Mouse (Mus musculus): ENCODE results near the gene Pgf. TPM values are rescaled to one million over a fixed set of nuclear protein-coding genes. Genes with fewer than 3 reads are reported as not detected.

Gene Pgf
- polyA plus RNA-seq, 1 experiment from 2014 or later, result 21.8 TPM

- 78% methylated on average over 19 of the region's 19 CpGs for WGBS
Observed at GRCm38 (mm10) chr12:85135513-85136470, 41.8 kb downstream of the Pgf start.

DNA sequence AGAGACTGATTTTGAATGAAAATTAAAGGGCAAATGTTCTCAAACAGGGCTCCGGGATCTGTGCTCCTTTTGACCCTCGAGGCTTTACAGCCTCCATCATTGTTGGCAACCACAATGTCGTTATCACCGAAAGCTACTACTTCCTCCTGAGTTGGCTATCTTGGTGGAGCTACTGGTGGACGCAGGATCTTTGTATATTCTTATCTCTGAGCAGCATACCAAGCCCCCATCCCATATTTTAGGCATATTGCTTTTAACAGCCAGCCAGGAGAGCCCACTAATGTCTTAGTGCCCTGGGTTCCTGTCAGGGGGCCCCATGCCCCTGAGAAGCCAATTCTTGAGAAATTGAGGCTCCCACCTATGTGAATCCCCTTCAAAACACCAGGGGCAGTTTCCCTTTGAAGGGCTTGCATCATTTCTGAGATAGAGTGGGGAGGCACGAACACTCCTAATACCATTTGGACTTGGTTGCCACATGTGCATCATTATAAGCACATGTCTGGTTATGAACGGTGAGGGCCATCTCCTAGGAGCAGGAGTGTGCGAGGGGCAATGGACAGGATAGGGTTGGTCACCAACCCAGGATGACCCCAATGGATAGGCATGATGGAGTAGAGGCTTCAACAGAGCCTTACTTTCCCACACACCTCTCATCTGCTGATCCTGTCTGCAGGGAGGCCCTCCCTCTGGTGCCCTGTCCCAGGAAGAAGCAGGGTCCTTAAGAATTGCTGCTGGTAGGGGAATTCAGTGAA, 43.4 kb downstream of the Pgf start:
- H3K36me3 ChIP-seq (ENCODE audit: control insufficient read depth, insufficient read depth, low read length), result peaks cover 60% of the 10 kb centered on the region
- 84% methylated on average over 8 of the region's 8 CpGs for WGBS
- no peak overlapping the region for H3K27ac ChIP-seq (ENCODE audit: low read length)
- no peaks in the 10 kb centered on the region for H3K4me1 ChIP-seq (ENCODE audit: control insufficient read depth, insufficient read depth, low read length)
- no peak overlapping the region for H3K9ac ChIP-seq (replicated peaks; ENCODE audit: low read depth, low read length)
- H3K27me3 ChIP-seq (ENCODE audit: control insufficient read depth, insufficient read depth, low read length), result no peaks in the 10 kb centered on the region
- no peak for ATAC-seq (ENCODE audit: insufficient number of reproducible peaks, insufficient read depth, low FRiP score, low read depth)
- H3K4me3 ChIP-seq (ENCODE audit: low read depth, low read length), result no peak overlapping the region
- no peak overlapping the region for H3K4me2 ChIP-seq (replicated peaks; ENCODE audit: low read depth, low read length)
- H3K9me3 ChIP-seq (ENCODE audit: control insufficient read depth, low read depth, low read length), result no peaks in the 10 kb centered on the region

More at GRCm38 (mm10) chr12:85135513-85136470, 41.8 kb downstream of the Pgf start:
- no peak overlapping the region for H3K4me3 ChIP-seq (ENCODE audit: low read depth, low read length)
- H3K36me3 ChIP-seq (ENCODE audit: control insufficient read depth, insufficient read depth, low read length), result peaks cover 44% of the 10 kb centered on the region
- no peak overlapping the region for H3K4me2 ChIP-seq (replicated peaks; ENCODE audit: low read depth, low read length)
- no peak for ATAC-seq (ENCODE audit: insufficient number of reproducible peaks, insufficient read depth, low FRiP score, low read depth)
- H3K27me3 ChIP-seq (ENCODE audit: control insufficient read depth, insufficient read depth, low read length), result no peaks in the 10 kb centered on the region
- H3K9me3 ChIP-seq (ENCODE audit: control insufficient read depth, low read depth, low read length), result no peaks in the 10 kb centered on the region
- no peaks in the 10 kb centered on the region for H3K4me1 ChIP-seq (ENCODE audit: control insufficient read depth, insufficient read depth, low read length)
- no peak overlapping the region for H3K27ac ChIP-seq (ENCODE audit: low read length)
- no peak overlapping the region for H3K9ac ChIP-seq (replicated peaks; ENCODE audit: low read depth, low read length)

DNA sequence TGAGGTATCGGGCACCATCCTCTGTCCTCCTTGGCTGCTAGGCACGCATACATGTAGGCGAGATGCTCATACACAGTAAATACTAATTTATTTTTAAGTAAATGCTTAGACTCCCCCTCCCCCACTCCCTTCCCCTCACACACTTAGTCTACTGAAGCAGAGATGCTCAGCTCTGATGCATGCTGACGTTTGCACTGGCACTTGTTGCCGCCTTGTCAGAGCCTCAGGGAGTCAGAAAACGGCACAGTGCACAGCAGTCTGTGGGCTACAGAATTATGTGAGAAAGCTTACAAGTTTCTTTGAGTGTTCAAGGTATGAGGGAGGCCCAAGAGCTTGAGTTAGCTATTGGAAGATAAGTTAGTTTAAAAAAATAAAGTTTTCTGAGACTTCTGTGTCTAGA, 46.2 kb downstream of the Pgf start:
- Histone ChIP-seq H3K4me2 (replicated peaks; ENCODE audit: low read depth, low read length) (no peak overlapping the region), H3K9ac (replicated peaks; ENCODE audit: low read depth, low read length) (no peak overlapping the region), H3K9me3 (ENCODE audit: control insufficient read depth, low read depth, low read length) (no peaks in the 10 kb centered on the region), H3K4me1 (ENCODE audit: control insufficient read depth, insufficient read depth, low read length) (no peaks in the 10 kb centered on the region), H3K27me3 (ENCODE audit: control insufficient read depth, insufficient read depth, low read length) (no peaks in the 10 kb centered on the region), H3K4me3 (ENCODE audit: low read depth, low read length) (no peak overlapping the region), H3K36me3 (ENCODE audit: control insufficient read depth, insufficient read depth, low read length) (peaks cover 74% of the 10 kb centered on the region), H3K27ac (ENCODE audit: low read length) (no peak overlapping the region)
- 89% methylated on average over 6 of the region's 6 CpGs for WGBS
- ATAC-seq (ENCODE audit: insufficient number of reproducible peaks, insufficient read depth, low FRiP score, low read depth), result no peak

DNA sequence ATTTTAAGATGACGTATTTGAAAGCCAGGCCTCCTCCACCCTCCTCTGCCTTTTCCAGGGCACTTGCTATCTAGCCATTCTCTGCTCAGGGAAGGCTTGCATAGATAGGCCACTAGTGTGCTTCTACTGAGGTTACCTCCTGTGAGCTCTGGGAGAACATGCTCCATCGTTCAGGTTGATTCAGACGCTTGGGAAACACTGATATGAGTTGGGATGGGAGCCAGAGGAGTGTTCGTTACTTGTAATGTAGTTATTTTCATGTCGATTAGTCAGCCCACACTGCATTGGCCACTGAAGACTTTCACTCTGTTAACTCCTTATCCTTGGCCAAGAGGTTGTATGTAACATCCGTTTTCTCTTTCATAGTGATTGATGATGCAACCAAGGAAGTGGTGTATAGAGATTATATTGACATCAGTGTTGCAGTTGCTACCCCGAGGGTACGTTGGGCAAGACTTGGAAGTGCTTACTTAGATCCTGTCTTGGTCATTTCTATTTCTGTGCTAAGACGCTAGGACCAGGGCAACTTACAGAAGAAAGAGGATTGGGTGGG, 48.1 kb downstream of the Pgf start:
- H3K4me1 ChIP-seq (ENCODE audit: control insufficient read depth, insufficient read depth, low read length), result no peaks in the 10 kb centered on the region
- no peak overlapping the region for H3K27ac ChIP-seq (ENCODE audit: low read length)
- no peak overlapping the region for H3K4me3 ChIP-seq (ENCODE audit: low read depth, low read length)
- no peak for ATAC-seq (ENCODE audit: insufficient number of reproducible peaks, insufficient read depth, low FRiP score, low read depth)
- WGBS, result 90% methylated on average over 9 of the region's 9 CpGs
- H3K27me3 ChIP-seq (ENCODE audit: control insufficient read depth, insufficient read depth, low read length), result no peaks in the 10 kb centered on the region
- peaks cover 75% of the 10 kb centered on the region for H3K36me3 ChIP-seq (ENCODE audit: control insufficient read depth, insufficient read depth, low read length)
- no peak overlapping the region for H3K4me2 ChIP-seq (replicated peaks; ENCODE audit: low read depth, low read length)
- no peak overlapping the region for H3K9ac ChIP-seq (replicated peaks; ENCODE audit: low read depth, low read length)
- H3K9me3 ChIP-seq (ENCODE audit: control insufficient read depth, low read depth, low read length), result no peaks in the 10 kb centered on the region

GRCm38 (mm10) chr12:85126986-85127603, 50.5 kb downstream of the Pgf start:
- Histone ChIP-seq H3K4me3 (ENCODE audit: low read depth, low read length) (no peak overlapping the region), H3K4me1 (ENCODE audit: control insufficient read depth, insufficient read depth, low read length) (no peaks in the 10 kb centered on the region), H3K27ac (ENCODE audit: low read length) (no peak overlapping the region), H3K9me3 (ENCODE audit: control insufficient read depth, low read depth, low read length) (no peaks in the 10 kb centered on the region), H3K9ac (replicated peaks; ENCODE audit: low read depth, low read length) (no peak overlapping the region), H3K4me2 (replicated peaks; ENCODE audit: low read depth, low read length) (no peak overlapping the region), H3K36me3 (ENCODE audit: control insufficient read depth, insufficient read depth, low read length) (peaks cover 72% of the 10 kb centered on the region), H3K27me3 (ENCODE audit: control insufficient read depth, insufficient read depth, low read length) (no peaks in the 10 kb centered on the region)
- no peak for ATAC-seq (ENCODE audit: insufficient number of reproducible peaks, insufficient read depth, low FRiP score, low read depth)
- 88% methylated on average over 8 of the region's 8 CpGs for WGBS

GRCm38 (mm10) chr12:85124751-85125150, 52.8 kb downstream of the Pgf start:
- H3K9me3 ChIP-seq (ENCODE audit: control insufficient read depth, low read depth, low read length), result no peaks in the 10 kb centered on the region
- H3K4me1 ChIP-seq (ENCODE audit: control insufficient read depth, insufficient read depth, low read length), result no peaks in the 10 kb centered on the region
- H3K27me3 ChIP-seq (ENCODE audit: control insufficient read depth, insufficient read depth, low read length), result no peaks in the 10 kb centered on the region
- peaks cover 72% of the 10 kb centered on the region for H3K36me3 ChIP-seq (ENCODE audit: control insufficient read depth, insufficient read depth, low read length)
- H3K4me2 ChIP-seq (replicated peaks; ENCODE audit: low read depth, low read length), result no peak overlapping the region
- WGBS, result 94% methylated on average over 5 of the region's 5 CpGs
- H3K9ac ChIP-seq (replicated peaks; ENCODE audit: low read depth, low read length), result no peak overlapping the region
- H3K4me3 ChIP-seq (ENCODE audit: low read depth, low read length), result no peak overlapping the region
- ATAC-seq (ENCODE audit: insufficient number of reproducible peaks, insufficient read depth, low FRiP score, low read depth), result no peak
- H3K27ac ChIP-seq (ENCODE audit: low read length), result no peak overlapping the region

DNA sequence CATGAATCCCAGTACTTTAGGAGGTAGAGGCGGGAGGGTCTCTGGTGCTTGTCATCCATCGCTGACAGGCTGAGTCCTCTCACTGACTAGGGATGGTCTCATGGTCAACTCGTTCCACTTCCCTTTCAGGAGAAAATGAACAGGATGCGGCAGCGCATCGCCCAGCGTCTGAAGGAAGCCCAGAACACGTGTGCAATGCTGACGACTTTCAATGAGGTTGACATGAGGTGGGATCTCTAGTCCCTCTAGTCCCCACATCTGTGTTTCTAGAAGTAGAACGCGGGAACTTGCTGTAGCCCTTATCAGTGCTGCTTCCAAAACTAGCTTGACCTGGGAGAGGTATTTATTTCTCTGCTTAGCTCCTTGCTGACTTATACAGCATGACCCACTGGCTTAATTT, 53.9 kb downstream of the Pgf start:
- Histone ChIP-seq H3K27ac (ENCODE audit: low read length) (no peak overlapping the region), H3K27me3 (ENCODE audit: control insufficient read depth, insufficient read depth, low read length) (no peaks in the 10 kb centered on the region), H3K4me1 (ENCODE audit: control insufficient read depth, insufficient read depth, low read length) (no peaks in the 10 kb centered on the region), H3K36me3 (ENCODE audit: control insufficient read depth, insufficient read depth, low read length) (peaks cover 71% of the 10 kb centered on the region), H3K4me3 (ENCODE audit: low read depth, low read length) (no peak overlapping the region), H3K4me2 (replicated peaks; ENCODE audit: low read depth, low read length) (no peak overlapping the region), H3K9ac (replicated peaks; ENCODE audit: low read depth, low read length) (no peak overlapping the region), H3K9me3 (ENCODE audit: control insufficient read depth, low read depth, low read length) (no peaks in the 10 kb centered on the region)
- 88% methylated on average over 11 of the region's 11 CpGs for WGBS
- no peak for ATAC-seq (ENCODE audit: insufficient number of reproducible peaks, insufficient read depth, low FRiP score, low read depth)

- H3K9ac ChIP-seq (replicated peaks; ENCODE audit: low read depth, low read length), result no peak overlapping the region
- H3K9me3 ChIP-seq (ENCODE audit: control insufficient read depth, low read depth, low read length), result no peaks in the 10 kb centered on the region
- 97% methylated on average over 9 of the region's 9 CpGs for WGBS
- peaks cover 68% of the 10 kb centered on the region for H3K36me3 ChIP-seq (ENCODE audit: control insufficient read depth, insufficient read depth, low read length)
- no peaks in the 10 kb centered on the region for H3K27me3 ChIP-seq (ENCODE audit: control insufficient read depth, insufficient read depth, low read length)
- H3K4me2 ChIP-seq (replicated peaks; ENCODE audit: low read depth, low read length), result no peak overlapping the region
- ATAC-seq (ENCODE audit: insufficient number of reproducible peaks, insufficient read depth, low FRiP score, low read depth), result no peak
- no peaks in the 10 kb centered on the region for H3K4me1 ChIP-seq (ENCODE audit: control insufficient read depth, insufficient read depth, low read length)
- no peak overlapping the region for H3K4me3 ChIP-seq (ENCODE audit: low read depth, low read length)
- no peak overlapping the region for H3K27ac ChIP-seq (ENCODE audit: low read length)
Observed at GRCm38 (mm10) chr12:85123108-85123530, 54.5 kb downstream of the Pgf start.
